Mouse (Mus musculus): ENCODE measurements at regions not wholly inside any gene's neighbourhood (a gene's known extent, or its start where the extent isn't known, plus 50 kb on each side); places are given as distances from the start of the nearest gene placed in this dataset.

DNA sequence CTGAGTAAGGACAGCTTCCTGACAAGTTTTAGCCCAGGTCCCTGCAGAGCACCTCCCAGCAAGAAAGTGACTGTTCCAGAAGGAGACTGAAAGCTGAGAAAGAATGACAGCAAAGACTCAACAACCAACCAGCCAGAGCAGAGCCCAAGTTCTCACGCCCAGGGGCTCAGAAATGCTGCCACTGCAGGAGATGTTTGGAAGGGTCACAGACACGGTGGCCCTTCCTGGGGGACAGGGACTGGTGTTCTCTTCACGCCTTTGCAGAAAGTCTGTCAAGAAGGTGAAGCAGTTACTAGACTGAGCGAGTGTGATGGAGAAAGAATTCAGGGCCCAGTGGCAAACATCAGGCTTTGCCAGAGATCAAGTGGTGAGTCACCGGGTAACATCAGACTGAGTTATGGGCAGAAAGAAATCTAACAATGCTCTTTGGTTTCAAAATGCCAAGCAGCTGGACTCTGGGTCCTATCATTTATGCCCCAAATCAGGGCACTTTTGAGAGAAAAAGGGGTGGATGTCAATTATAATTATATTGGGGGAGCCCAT, 154.2 kb upstream of the Hes1 start:
- TF ChIP-seq CTCF (IDR thresholded peaks at IDR 0.05; ENCODE audit: borderline replicate concordance, insufficient read depth, low read depth, low read length): no peak
- no peak for TF ChIP-seq POLR2A (IDR thresholded peaks at IDR 0.05; ENCODE audit: borderline replicate concordance, insufficient read depth, low read length)

Data from cerebellum, adult 2 months (tissue).